Mouse (Mus musculus): ENCODE data around the gene Zfp120. TPM values are rescaled to one million over a fixed set of nuclear protein-coding genes. Genes with fewer than 3 reads are reported as not detected.
"Not testable (repeated sequence)": the region's sequence is repeated elsewhere in the genome, so short reads cannot be mapped to it uniquely, and the experiment has no call there.

Zfp120 gene
- total RNA-seq (2021) = 10 to 100 TPM; 10.7 to 11.0 TPM
- long read RNA-seq, experiment 1, full-length matches to known transcripts = 17 of 21 reads
- long read RNA-seq, experiment 1, partial matches to known transcripts = 1 of 21 reads
- long read RNA-seq, experiment 1, other reads (novel, unspliced or antisense) = 3 of 21 reads
- long read RNA-seq, experiment 2, full-length matches to known transcripts = 7 of 8 reads
- long read RNA-seq, experiment 2, partial matches to known transcripts = 0 of 8 reads
- long read RNA-seq, experiment 2, other reads (novel, unspliced or antisense) = 1 of 8 reads

- intact Hi-C loops (cut with DNase I) = loop anchor here (10.0 kb wide), 1 partner anchor 868 kb away; no protein-coding TSS in a partner anchor
- Histone ChIP-seq H3K27ac (peak within 1 kb of the TSS; percentile 58), H3K4me3 (peak within 1 kb of the TSS; percentile 72)
- peak; percentile 74 to 83 for DNase-seq (ENCODE audit: extremely low spot score in 1 of 2, low spot score in 2 of 2)
- TF ChIP-seq CTCF (IDR thresholded peaks at IDR 0.05) = no peak
These were observed at the start of gene Zfp120 for GRCm38 (mm10) chr2:150136435-150136897. TSS of gene Zfp120 (minus strand) at chr2:150136708.

- DNase-seq (ENCODE audit: extremely low spot score in 1 of 2, low spot score in 2 of 2); H3K27ac ChIP-seq; H3K4me3 ChIP-seq; intact Hi-C loops (cut with DNase I): not testable (repeated sequence)
These were observed 45.1 kb upstream of the Zfp120 start, which contains the start of gene Gm14139 for GRCm38 (mm10) chr2:150181570-150181999. TSS of gene Gm14139 (plus strand) at chr2:150181755.

- H3K27ac ChIP-seq; H3K4me3 ChIP-seq; DNase-seq (ENCODE audit: extremely low spot score in 1 of 2, low spot score in 2 of 2); intact Hi-C loops (cut with DNase I): not testable (repeated sequence)
These were observed 44.5 kb upstream of the Zfp120 start for GRCm38 (mm10) chr2:150181046-150181445.

- DNase-seq (ENCODE audit: extremely low spot score in 1 of 2, low spot score in 2 of 2); H3K27ac ChIP-seq; intact Hi-C loops (cut with DNase I); H3K4me3 ChIP-seq: not testable (repeated sequence)
These were observed 43.1 kb upstream of the Zfp120 start, which contains the start of gene Gm10770 for GRCm38 (mm10) chr2:150179579-150179978. TSS of gene Gm10770 (minus strand) at chr2:150179679.

GRCm38 (mm10) chr2:150173833-150174232 lies 37.3 kb upstream of the Zfp120 start:
- intact Hi-C loops (cut with DNase I) = no loop called here
- Histone ChIP-seq H3K4me3 (no peak overlapping the region), H3K27ac (no peak overlapping the region)
- TF ChIP-seq CTCF (IDR thresholded peaks at IDR 0.05) = no peak
- no peak for DNase-seq (ENCODE audit: extremely low spot score in 1 of 2, low spot score in 2 of 2)

- intact Hi-C loops (cut with DNase I) = no loop called here
- no peak for DNase-seq (ENCODE audit: extremely low spot score in 1 of 2, low spot score in 2 of 2)
- no peak for TF ChIP-seq CTCF (IDR thresholded peaks at IDR 0.05)
- Histone ChIP-seq H3K4me3 (no peak overlapping the region), H3K27ac (no peak overlapping the region)
These were observed 30.2 kb upstream of the Zfp120 start for GRCm38 (mm10) chr2:150166703-150167102.

- intact Hi-C loops (cut with DNase I) = loop anchor here (10.0 kb wide), 1 partner anchor 872 kb away; no protein-coding TSS in a partner anchor
- no peak for DNase-seq (ENCODE audit: extremely low spot score in 1 of 2, low spot score in 2 of 2)
- no peak overlapping the region for H3K27ac ChIP-seq
- no peak overlapping the region for H3K4me3 ChIP-seq
- no peak for TF ChIP-seq CTCF (IDR thresholded peaks at IDR 0.05)
These were observed 3.7 kb downstream of the Zfp120 start for GRCm38 (mm10) chr2:150132773-150133172.

GRCm38 (mm10) chr2:150132002-150132401 lies 4.5 kb downstream of the Zfp120 start:
- not testable (repeated sequence) for H3K27ac ChIP-seq; H3K4me3 ChIP-seq; DNase-seq (ENCODE audit: extremely low spot score in 1 of 2, low spot score in 2 of 2)
- intact Hi-C loops (cut with DNase I) = loop anchor here (10.0 kb wide), 1 partner anchor 873 kb away; no protein-coding TSS in a partner anchor

GRCm38 (mm10) chr2:150111247-150111912 lies 25.1 kb downstream of the Zfp120 start:
- no peak overlapping the region for H3K4me3 ChIP-seq
- intact Hi-C loops (cut with DNase I) = no loop called here
- no peak for TF ChIP-seq CTCF (IDR thresholded peaks at IDR 0.05)
- DNase-seq (ENCODE audit: extremely low spot score in 1 of 2, low spot score in 2 of 2) = no peak
- H3K27ac ChIP-seq = no peak overlapping the region

GRCm38 (mm10) chr2:150099618-150100017 lies 36.9 kb downstream of the Zfp120 start:
- TF ChIP-seq CTCF (IDR thresholded peaks at IDR 0.05) = peak; percentile 62
- intact Hi-C loops (cut with DNase I) = loop anchor here (1.0 to 10.0 kb wide), 3 partner anchors 255 to 749 kb away; no protein-coding TSS in a partner anchor
- not testable (repeated sequence) for H3K4me3 ChIP-seq, H3K27ac ChIP-seq
- DNase-seq (ENCODE audit: extremely low spot score in 1 of 2, low spot score in 2 of 2) = peak; percentile 17 to 29

Other genes starting within 250 kb of the Zfp120 start
- gene Gm10770, start 43.0 kb upstream of the Zfp120 start, total RNA-seq (2021) = not detected
- not detected for gene Gm14139, start 45.0 kb upstream of the Zfp120 start, total RNA-seq (2021)
- gene Zfp937, start 81.4 kb upstream of the Zfp120 start, total RNA-seq (2021) = 1 to 10 TPM; 9.6 to 9.7 TPM
- gene Gm21994, start 118.9 kb upstream of the Zfp120 start, total RNA-seq (2021) = 1 to 10 TPM; 6.5 to 7.9 TPM
- under 1 TPM; 0.32 to 0.37 TPM for gene Gm14124, start 120.8 kb upstream of the Zfp120 start, total RNA-seq (2021)
- 1 to 10 TPM in 1 of 2 experiments, not detected in 1; 2.6 TPM for gene Gm10130, start 187.0 kb upstream of the Zfp120 start, total RNA-seq (2021)
- gene 3300002I08Rik, start 226.1 kb upstream of the Zfp120 start, total RNA-seq (2021) = 1 to 10 TPM; 8.4 to 9.2 TPM